Mouse (Mus musculus): ENCODE results near the gene Camta2.

- no peak for TF ChIP-seq E2F4 (IDR thresholded peaks at IDR 0.05; ENCODE audit: insufficient read depth)
- peak; percentile 76 for TF ChIP-seq POLR2A (IDR thresholded peaks at IDR 0.05; ENCODE audit: insufficient read length, low read depth)
- no peak for TF ChIP-seq MYOG (IDR thresholded peaks at IDR 0.05; ENCODE audit: control insufficient read depth in 1 of 3, insufficient read depth in 1 of 3, insufficient read length in 2 of 3, low read depth in 2 of 3)
- no peak for TF ChIP-seq REST (IDR thresholded peaks at IDR 0.05; ENCODE audit: insufficient read depth, insufficient read length)
- TF ChIP-seq CEBPB (IDR thresholded peaks at IDR 0.05; ENCODE audit: insufficient read depth, poor library complexity, severe bottlenecking) = no peak
- TF ChIP-seq MAX (IDR thresholded peaks at IDR 0.05; ENCODE audit: low read depth) = no peak
- no peak for TF ChIP-seq TCF12 (IDR thresholded peaks at IDR 0.05; ENCODE audit: insufficient read depth, poor library complexity, severe bottlenecking)
Observed at GRCm38 (mm10) chr11:70668771-70669505, 19.0 kb downstream of the Camta2 start, which contains the start of gene Spag7.

Data from myocyte (in vitro differentiated cells).